Mouse (Mus musculus) midbrain, embryonic 16.5 days (tissue): ENCODE measurements at regions not wholly inside any gene's neighbourhood (a gene's known extent, or its start where the extent isn't known, plus 50 kb on each side); places are given as distances from the start of the nearest gene placed in this dataset.

Experiments
- ATAC-seq: fragments of 200-750 bp; cut with Nextera tagmentation; 2 replicates; pipeline ENCODE4 v1.8.0; 2017; ENCODE audit warnings: moderate TSS enrichment
- H3K27ac ChIP-seq: fragments of 300-500 bp; sonication (generic); 2 replicates; pipeline ENCODE4 v1.5.1; 2014; ENCODE audit warnings: mild to moderate bottlenecking, low read length, mixed read lengths
- H3K27me3 ChIP-seq: fragments of 300-500 bp; sonication (generic); 2 replicates; pipeline ENCODE4 v1.6.1; 2014; ENCODE audit warnings: low read depth, low read length, mixed read lengths; ENCODE audit not compliant: control insufficient read depth, insufficient read depth
- H3K36me3 ChIP-seq: fragments of 300-500 bp; sonication (generic); 2 replicates; pipeline ENCODE4 v1.6.1; 2014; ENCODE audit warnings: mild to moderate bottlenecking, low read length, moderate library complexity, mixed read lengths; ENCODE audit not compliant: control insufficient read depth, insufficient read depth
- H3K4me1 ChIP-seq: fragments of 300-500 bp; sonication (generic); 2 replicates; pipeline ENCODE4 v1.6.1; 2014; ENCODE audit warnings: mild to moderate bottlenecking, low read length, mixed read lengths; ENCODE audit not compliant: control insufficient read depth, insufficient read depth
- H3K4me2 ChIP-seq: fragments of 300-500 bp; sonication (generic); 2 replicates; pipeline ENCODE4 v1.6.1; 2014; ENCODE audit warnings: mild to moderate bottlenecking, low read length, mixed read lengths
- H3K4me3 ChIP-seq: fragments of 300-500 bp; sonication (generic); 2 replicates; pipeline ENCODE4 v1.5.1; 2014; ENCODE audit warnings: low read depth, mild to moderate bottlenecking, low read length, moderate library complexity, mixed read lengths
- H3K9ac ChIP-seq: fragments of 300-500 bp; sonication (generic); 2 replicates; pipeline ENCODE4 v1.6.1; 2014; ENCODE audit warnings: low read depth, low read length, mixed read lengths
- H3K9me3 ChIP-seq: fragments of 300-500 bp; sonication (generic); replicated peaks from 2 replicates; pipeline ENCODE4 v1.6.1; 2014; ENCODE audit warnings: mild to moderate bottlenecking, low read length, mixed read lengths; ENCODE audit not compliant: control insufficient read depth, poor library complexity, severe bottlenecking
- WGBS: fragments of 180-500 bp; shearing (Covaris S2); extraction: QIAGEN DNeasy Blood & Tissue Kit; methylation state at CpG from one replicate; pipeline ENCODE4 v1.1.7; 2014; 5-methylcytosine and 5-hydroxymethylcytosine counted together

GRCm38 (mm10) chr9:27501816-27502215, 105.2 kb downstream of the Spata19 start:
- Histone ChIP-seq H3K4me3 (no peak overlapping the region), H3K27me3 (no peaks in the 10 kb centered on the region), H3K4me2 (no peak overlapping the region), H3K4me1 (no peaks in the 10 kb centered on the region), H3K9ac (no peak overlapping the region), H3K27ac (no peak overlapping the region), H3K36me3 (no peaks in the 10 kb centered on the region), H3K9me3 (no peaks in the 10 kb centered on the region)
- 64% methylated on average over 6 of the region's 6 CpGs for WGBS
- no peak for ATAC-seq

DNA sequence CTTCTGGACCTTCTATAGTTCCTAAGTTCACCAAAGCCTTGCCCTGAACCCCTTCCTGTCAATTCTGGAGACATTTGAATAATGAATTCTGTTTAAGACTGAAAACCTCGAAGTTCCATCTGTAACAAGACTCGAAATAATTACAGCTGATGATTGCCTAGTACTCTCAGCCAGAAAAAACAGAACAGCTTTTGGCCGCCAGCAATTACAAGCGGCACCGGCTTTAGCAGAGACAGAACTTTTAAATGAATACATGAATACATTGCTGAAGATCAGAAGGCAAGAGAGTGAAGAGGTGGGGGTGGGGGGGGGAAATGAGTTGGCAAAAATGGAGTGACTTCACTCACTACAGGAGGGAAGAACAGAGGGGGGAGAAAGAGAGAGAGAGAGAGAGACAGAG, 112.6 kb downstream of the Spata19 start:
- no peaks in the 10 kb centered on the region for H3K27me3 ChIP-seq
- H3K36me3 ChIP-seq = no peaks in the 10 kb centered on the region
- 78% methylated on average over 5 of the region's 5 CpGs for WGBS
- H3K9me3 ChIP-seq = no peaks in the 10 kb centered on the region
- no peak for ATAC-seq
- H3K4me1 ChIP-seq = no peaks in the 10 kb centered on the region
- no peak overlapping the region for H3K4me3 ChIP-seq
- no peak overlapping the region for H3K27ac ChIP-seq
- no peak overlapping the region for H3K9ac ChIP-seq
- H3K4me2 ChIP-seq = no peak overlapping the region

DNA sequence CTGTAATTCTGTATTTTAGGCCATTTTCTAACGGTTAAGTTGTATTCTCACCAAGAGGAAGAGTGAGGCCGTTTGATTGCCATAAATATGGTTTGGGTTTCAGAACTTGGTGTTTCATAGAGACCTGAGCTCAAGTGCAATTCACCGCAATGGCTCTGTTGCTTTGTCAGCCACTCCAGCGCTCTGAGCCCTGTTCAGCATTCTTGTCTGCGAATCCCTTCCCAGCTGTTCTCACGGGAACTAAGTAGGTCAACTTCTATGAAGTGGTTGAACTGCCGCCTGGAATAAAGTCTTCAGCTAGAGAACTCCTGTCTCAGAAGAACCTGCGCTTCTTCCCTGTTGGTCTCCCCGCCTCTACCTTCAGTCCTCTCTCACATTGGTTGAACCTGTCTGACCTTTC, 113.1 kb downstream of the Spata19 start:
- Histone ChIP-seq H3K4me1 (no peaks in the 10 kb centered on the region), H3K4me3 (no peak overlapping the region), H3K36me3 (no peaks in the 10 kb centered on the region), H3K27ac (no peak overlapping the region), H3K9me3 (no peaks in the 10 kb centered on the region), H3K27me3 (no peaks in the 10 kb centered on the region), H3K4me2 (no peak overlapping the region), H3K9ac (no peak overlapping the region)
- no peak for ATAC-seq
- 92% methylated on average over 9 of the region's 9 CpGs for WGBS

- no peak for ATAC-seq
- Histone ChIP-seq H3K4me3 (no peak overlapping the region), H3K9ac (no peak overlapping the region), H3K4me1 (no peaks in the 10 kb centered on the region), H3K9me3 (no peaks in the 10 kb centered on the region), H3K4me2 (no peak overlapping the region), H3K27ac (no peak overlapping the region), H3K36me3 (no peaks in the 10 kb centered on the region), H3K27me3 (no peaks in the 10 kb centered on the region)
- 79% methylated on average over 2 of the region's 2 CpGs for WGBS
These were observed 114.6 kb downstream of the Spata19 start for GRCm38 (mm10) chr9:27511161-27511560.

GRCm38 (mm10) chr9:27515427-27516110, 119.0 kb downstream of the Spata19 start:
- H3K9ac ChIP-seq = no peak overlapping the region
- no peak for ATAC-seq
- no peak overlapping the region for H3K27ac ChIP-seq
- H3K27me3 ChIP-seq = no peaks in the 10 kb centered on the region
- WGBS = 93% methylated on average over 4 of the region's 4 CpGs
- no peak overlapping the region for H3K4me2 ChIP-seq
- no peak overlapping the region for H3K4me3 ChIP-seq
- H3K36me3 ChIP-seq = no peaks in the 10 kb centered on the region
- H3K9me3 ChIP-seq = no peaks in the 10 kb centered on the region
- H3K4me1 ChIP-seq = 0 out of 2 replicates have a peak, but pooled peaks cover 4% of the 10 kb centered on the region

- no peak for ATAC-seq
- Histone ChIP-seq H3K4me3 (no peak overlapping the region), H3K36me3 (no peaks in the 10 kb centered on the region), H3K4me2 (no peak overlapping the region), H3K27ac (no peak overlapping the region), H3K9ac (no peak overlapping the region), H3K4me1 (0 out of 2 replicates have a peak, but pooled peaks cover 4% of the 10 kb centered on the region), H3K9me3 (no peaks in the 10 kb centered on the region), H3K27me3 (no peaks in the 10 kb centered on the region)
- 49% methylated on average over 4 of the region's 4 CpGs for WGBS
These were observed 121.4 kb downstream of the Spata19 start for GRCm38 (mm10) chr9:27518031-27518430.

DNA sequence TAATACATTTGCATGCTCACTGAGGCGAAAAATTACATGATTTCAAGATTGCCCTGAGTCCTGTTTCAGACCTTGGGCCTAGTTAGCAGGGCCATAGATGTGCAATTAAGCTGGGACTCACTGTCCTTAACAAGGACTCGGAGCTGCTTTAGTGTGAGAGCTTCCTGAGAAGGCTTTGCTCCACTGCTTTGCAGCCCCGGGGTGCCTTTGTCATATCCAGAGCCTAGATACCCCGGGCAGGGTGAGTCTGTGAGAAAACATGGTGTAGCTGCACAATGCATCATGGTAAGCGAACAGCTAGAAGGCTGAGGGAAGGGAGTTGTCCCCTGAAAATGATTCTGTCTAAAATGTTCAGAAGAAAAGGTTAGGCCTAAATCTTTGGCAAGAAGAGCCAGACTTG, 123.1 kb downstream of the Spata19 start:
- Histone ChIP-seq H3K4me3 (no peak overlapping the region), H3K4me1 (0 out of 2 replicates have a peak, but pooled peaks cover 6% of the 10 kb centered on the region), H3K9me3 (no peaks in the 10 kb centered on the region), H3K4me2 (no peak overlapping the region), H3K27me3 (no peaks in the 10 kb centered on the region), H3K27ac (no peak overlapping the region), H3K9ac (no peak overlapping the region), H3K36me3 (no peaks in the 10 kb centered on the region)
- no peak for ATAC-seq
- WGBS = 34% methylated on average over 5 of the region's 5 CpGs

DNA sequence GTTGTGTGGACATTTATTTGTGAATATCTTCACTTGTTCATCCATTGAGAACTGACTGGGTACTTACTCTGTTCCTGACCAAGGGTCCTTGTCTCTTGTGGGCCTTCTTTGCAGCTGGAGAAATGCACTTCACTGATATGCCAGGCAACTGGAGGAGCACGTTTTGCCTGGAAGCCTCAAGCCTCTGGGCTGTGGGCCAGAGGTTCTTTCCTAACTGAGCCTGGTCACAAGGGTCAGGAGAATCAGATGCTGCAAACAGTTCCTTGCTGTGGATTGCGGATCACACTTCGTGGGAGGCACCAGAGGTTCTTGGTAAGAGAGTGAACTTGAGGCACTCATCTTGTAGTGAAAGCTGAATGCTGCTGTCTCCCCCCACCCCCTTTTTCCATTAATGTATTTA, 124.6 kb downstream of the Spata19 start:
- Histone ChIP-seq H3K9me3 (no peaks in the 10 kb centered on the region), H3K4me2 (no peak overlapping the region), H3K9ac (no peak overlapping the region), H3K4me3 (no peak overlapping the region), H3K27me3 (no peaks in the 10 kb centered on the region), H3K27ac (no peak overlapping the region), H3K36me3 (no peaks in the 10 kb centered on the region), H3K4me1 (0 out of 2 replicates have a peak, but pooled peaks cover 6% of the 10 kb centered on the region)
- no peak for ATAC-seq
- 70% methylated on average over 3 of the region's 3 CpGs for WGBS

DNA sequence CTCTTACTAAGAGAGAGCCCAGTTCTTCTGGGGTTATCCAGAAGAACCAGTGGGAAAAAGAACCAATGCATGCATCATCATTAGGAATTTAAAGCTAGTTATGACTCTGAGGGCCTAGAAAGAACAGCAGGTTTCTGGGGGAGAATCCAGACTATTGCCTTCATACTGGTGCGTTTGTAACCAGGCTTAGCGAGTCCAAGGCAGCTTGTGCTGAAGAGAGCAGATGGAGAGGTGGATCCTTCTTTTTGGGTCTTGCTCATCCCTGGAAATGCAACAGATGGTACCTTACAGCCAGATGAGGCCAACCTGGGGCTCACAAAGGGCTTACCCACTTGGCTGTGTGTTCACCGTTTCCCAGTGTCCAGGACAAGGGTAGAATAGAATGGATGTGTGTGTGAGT, 130.1 kb downstream of the Spata19 start:
- H3K9ac ChIP-seq = no peak overlapping the region
- 0 out of 2 replicates have a peak, but pooled peaks cover 2% of the 10 kb centered on the region for H3K4me1 ChIP-seq
- WGBS = 87% methylated on average over 3 of the region's 3 CpGs
- H3K27me3 ChIP-seq = no peaks in the 10 kb centered on the region
- H3K36me3 ChIP-seq = no peaks in the 10 kb centered on the region
- no peak overlapping the region for H3K4me2 ChIP-seq
- no peak overlapping the region for H3K27ac ChIP-seq
- H3K9me3 ChIP-seq = no peaks in the 10 kb centered on the region
- no peak for ATAC-seq
- H3K4me3 ChIP-seq = no peak overlapping the region
